Mouse (Mus musculus) kidney, adult 2 months (tissue): Measurements from ENCODE around the gene Dhx38. TPM values are rescaled to one million over a fixed set of nuclear protein-coding genes. Genes with fewer than 3 reads are reported as not detected.

ENCODE experiments used
- DNase-seq: peaks from one replicate; pipeline ENCODE4 v3.0.0; 2021
- H3K27ac ChIP-seq: fragments of 200-500 bp; 2 replicates; pipeline ENCODE4 v1.5.1; 2012; ENCODE audit warnings: low read depth, low read length, control low read depth, inconsistent platforms; ENCODE audit not compliant: insufficient read depth
- H3K27me3 ChIP-seq: fragments of 200-500 bp; replicated peaks from 2 replicates; pipeline ENCODE4 v1.6.1; 2012; ENCODE audit warnings: mild to moderate bottlenecking, moderate library complexity, low read length, inconsistent platforms; ENCODE audit not compliant: control insufficient read depth, insufficient read depth
- H3K36me3 ChIP-seq: fragments of 200-500 bp; 2 replicates; pipeline ENCODE4 v1.6.1; 2012; ENCODE audit warnings: mild to moderate bottlenecking, moderate library complexity, low read length, inconsistent platforms; ENCODE audit not compliant: control insufficient read depth, insufficient read depth
- H3K4me1 ChIP-seq: fragments of 200-500 bp; 2 replicates; pipeline ENCODE4 v1.6.1; 2011; ENCODE audit warnings: low read length; ENCODE audit not compliant: control insufficient read depth, insufficient read depth
- H3K4me3 ChIP-seq: fragments of 200-500 bp; 2 replicates; pipeline ENCODE4 v1.5.1; 2011; ENCODE audit warnings: mild to moderate bottlenecking, low read depth, low read length, control low read depth; ENCODE audit not compliant: insufficient read depth
- CTCF ChIP-seq: fragments of 200-500 bp; conservative IDR thresholded peaks from 2 replicates; pipeline ENCODE4 v1.5.1; 2011; ENCODE audit warnings: low read depth, mild to moderate bottlenecking, control low read depth, low read length, moderate library complexity, mixed read lengths; ENCODE audit not compliant: insufficient read depth, insufficient read length
- POLR2A ChIP-seq: fragments of 200-500 bp; IDR thresholded peaks from one replicate; pipeline ENCODE4 v1.6.1; 2011; ENCODE audit warnings: low read depth, low read length, control low read depth
- WGBS: fragments of 180-500 bp; shearing (Covaris S2); methylation state at CpG from one replicate; pipeline ENCODE4 v1.1.7; 2018; 5-methylcytosine and 5-hydroxymethylcytosine counted together
- polyA plus RNA-seq: library from polyadenylated mRNA; depleted of rRNA; stranded (reverse); fragments of >200 nt; gene quantifications from 2 replicates; pipeline ENCODE4 v1.2.3, GENCODE M21; 2012; rRNA removed

Gene Dhx38
- polyA plus RNA-seq, result 14.6 TPM in 2 replicates

- TF ChIP-seq CTCF (no peak), POLR2A (no peak)
- Histone ChIP-seq H3K27me3 (no peaks in the 10 kb centered on the region), H3K4me3 (peak within 1 kb of the TSS; percentile 85), H3K4me1 (0 out of 2 replicates have a peak, but pooled peaks cover 5% of the 10 kb centered on the region), H3K36me3 (peaks cover under 1% of the 10 kb centered on the region; the same call in 1 of the 2 replicates), H3K27ac (peak within 1 kb of the TSS; percentile 79)
- WGBS, result under 1% methylated on average over 52 of the region's 52 CpGs
- peak; percentile 100 for DNase-seq
Measured at GRCm38 (mm10) chr8:109565498-109566333, at the start of gene Dhx38, which contains the start of gene Txnl4b. Gene Dhx38 (minus strand): TSS chr8:109565861. Gene Txnl4b (plus strand): TSS chr8:109565892.

- no peaks in the 10 kb centered on the region for H3K27me3 ChIP-seq
- 53% methylated on average over 27 of the region's 27 CpGs for WGBS
- no peak within 1 kb of the TSS for H3K27ac ChIP-seq
- H3K36me3 ChIP-seq, result no peaks in the 10 kb centered on the region
- DNase-seq, result no peak
- TF ChIP-seq POLR2A (no peak), CTCF (no peak)
- H3K4me1 ChIP-seq, result no peaks in the 10 kb centered on the region
- peak within 1 kb of the TSS; percentile 5; the same call in 1 of the 2 replicates for H3K4me3 ChIP-seq
Measured at GRCm38 (mm10) chr8:109614243-109615210, 48.9 kb upstream of the Dhx38 start, which contains the start of gene Pkd1l3. Gene Pkd1l3 (plus strand): TSS chr8:109614517.

GRCm38 (mm10) chr8:109609153-109609502 is 43.5 kb upstream of the Dhx38 start:
- Histone ChIP-seq H3K36me3 (no peaks in the 10 kb centered on the region), H3K4me1 (peaks cover 4% of the 10 kb centered on the region; the same call in 1 of the 2 replicates), H3K27ac (peak overlapping the region; percentile 88), H3K4me3 (peak overlapping the region; percentile 5; the same call in 1 of the 2 replicates), H3K27me3 (no peaks in the 10 kb centered on the region)
- WGBS, result 7% methylated on average over 5 of the region's 5 CpGs
- TF ChIP-seq CTCF (no peak), POLR2A (no peak)
- peak; percentile 44 for DNase-seq

GRCm38 (mm10) chr8:109608271-109609152 is 42.9 kb upstream of the Dhx38 start, which contains the start of gene Dhodh:
Gene Dhodh (minus strand): TSS chr8:109608673.
- Histone ChIP-seq H3K27me3 (no peaks in the 10 kb centered on the region), H3K4me3 (peak within 1 kb of the TSS; percentile 67), H3K36me3 (no peaks in the 10 kb centered on the region), H3K27ac (peak within 1 kb of the TSS; percentile 88), H3K4me1 (peaks cover 4% of the 10 kb centered on the region; the same call in 1 of the 2 replicates)
- peak; percentile 98 for DNase-seq
- WGBS, result under 1% methylated on average over 42 of the region's 42 CpGs
- peak; percentile 68 for TF ChIP-seq POLR2A
- no peak for TF ChIP-seq CTCF

- TF ChIP-seq CTCF (no peak), POLR2A (no peak)
- peaks cover 4% of the 10 kb centered on the region; the same call in 1 of the 2 replicates for H3K4me1 ChIP-seq
- H3K27me3 ChIP-seq, result no peaks in the 10 kb centered on the region
- no peak overlapping the region for H3K27ac ChIP-seq
- peak overlapping the region; percentile 67 for H3K4me3 ChIP-seq
- no peak for DNase-seq
- no peaks in the 10 kb centered on the region for H3K36me3 ChIP-seq
- WGBS, result 5% methylated on average over 12 of the region's 12 CpGs
Measured at GRCm38 (mm10) chr8:109607650-109608049, 42.0 kb upstream of the Dhx38 start.

GRCm38 (mm10) chr8:109606725-109607124 is 41.1 kb upstream of the Dhx38 start:
- Histone ChIP-seq H3K4me1 (peaks cover 4% of the 10 kb centered on the region; the same call in 1 of the 2 replicates), H3K36me3 (no peaks in the 10 kb centered on the region), H3K27ac (no peak overlapping the region), H3K27me3 (no peaks in the 10 kb centered on the region), H3K4me3 (no peak overlapping the region)
- 82% methylated on average over 2 of the region's 2 CpGs for WGBS
- TF ChIP-seq CTCF (no peak), POLR2A (no peak)
- no peak for DNase-seq
